Comparison of ENCODE assay signal across 18 mouse cellular contexts in the genomic region with DNA sequence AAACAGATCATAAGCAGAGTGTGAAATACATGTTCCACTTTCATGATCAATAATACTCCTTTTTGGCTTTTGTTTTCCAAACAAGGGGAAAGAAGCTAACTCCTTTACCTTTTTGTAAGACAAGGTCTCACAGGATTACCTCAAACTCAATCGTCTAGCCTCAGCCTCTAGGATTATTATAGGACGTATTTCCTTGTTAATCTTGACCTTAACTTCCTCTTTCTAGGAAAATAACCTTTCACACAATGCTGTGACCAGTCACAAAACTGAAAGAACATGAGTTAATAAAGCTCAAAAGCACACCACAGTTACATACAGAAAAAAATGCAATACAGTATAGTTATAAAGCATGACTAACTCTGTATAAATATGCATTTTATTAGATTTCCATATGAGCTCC.
"Had no signal": no experiment of that assay in that cellular context is flagged by ENCODE, and none has a peak within 500 bp of the region (broad histone marks: within the 10 kb centered on the region; RNA-seq: fewer than 3 reads in every experiment).

No protein-coding gene starts in this region.

- H3K4me1 ChIP-seq: liver, embryonic 15.5 days; lung, embryonic 15.5 days; midbrain, embryonic 13.5 days; midbrain, embryonic 15.5 days; neural tube, embryonic 12.5 days; stomach, embryonic 15.5 days had no signal

- DNase-seq: liver, postnatal 0 days; lung, adult 2 months; lung, postnatal 14 days; lung, postnatal 4 days; right cerebral cortex, postnatal 14 days; thymus, adult 2 months; thymus, postnatal 25 days; thymus, postnatal 4 days had no signal

- H3K36me3 ChIP-seq: liver, embryonic 15.5 days; lung, embryonic 15.5 days; midbrain, embryonic 15.5 days; neural tube, embryonic 12.5 days; stomach, embryonic 15.5 days had no signal

- H3K4me3 ChIP-seq: liver, embryonic 15.5 days; lung, embryonic 15.5 days; megakaryocyte, embryonic 14.5 days; midbrain, embryonic 13.5 days; midbrain, embryonic 15.5 days; neural tube, embryonic 12.5 days; stomach, embryonic 15.5 days had no signal

- H3K27ac ChIP-seq: liver, embryonic 15.5 days; lung, embryonic 15.5 days; midbrain, embryonic 13.5 days; midbrain, embryonic 15.5 days; neural tube, embryonic 12.5 days; stomach, embryonic 15.5 days; stomach, postnatal 0 days had no signal

- H3K9ac ChIP-seq: liver, embryonic 15.5 days; liver, postnatal 0 days; lung, embryonic 15.5 days; midbrain, embryonic 13.5 days; midbrain, embryonic 15.5 days; neural tube, embryonic 12.5 days; stomach, embryonic 15.5 days had no signal

- H3K27me3 ChIP-seq: liver, embryonic 15.5 days; lung, embryonic 15.5 days; megakaryocyte, embryonic 14.5 days; midbrain, embryonic 13.5 days; midbrain, embryonic 15.5 days; neural tube, embryonic 12.5 days; stomach, embryonic 15.5 days had no signal

- ATAC-seq: liver, postnatal 0 days; lung, postnatal 0 days; midbrain, embryonic 13.5 days; midbrain, embryonic 15.5 days had no signal

- H3K4me2 ChIP-seq: liver, embryonic 15.5 days; lung, embryonic 15.5 days; midbrain, embryonic 11.5 days; midbrain, embryonic 13.5 days; midbrain, embryonic 15.5 days; neural tube, embryonic 12.5 days; stomach, embryonic 15.5 days had no signal

- H3K9me3 ChIP-seq: liver, embryonic 15.5 days; lung, embryonic 15.5 days; megakaryocyte, embryonic 14.5 days; midbrain, embryonic 13.5 days; midbrain, embryonic 15.5 days; neural tube, embryonic 12.5 days; stomach, embryonic 15.5 days had no signal
